Mouse (Mus musculus) C2C12 (cell line): Measurements from ENCODE around the gene Acsf3.

Source experiments
- CEBPB ChIP-seq: IDR thresholded peaks from one replicate; pipeline ENCODE4 v1.6.1; 2011; ENCODE audit warnings: low read depth, mild to moderate bottlenecking, control low read depth, moderate library complexity
- CTCF ChIP-seq: IDR thresholded peaks from one replicate; pipeline ENCODE4 v1.5.1; 2011; ENCODE audit not compliant: control insufficient read depth, insufficient read depth, insufficient read length
- MYOD1 ChIP-seq: IDR thresholded peaks from one replicate; pipeline ENCODE4 v1.6.1; 2011; ENCODE audit warnings: low read depth; ENCODE audit not compliant: control insufficient read depth, insufficient read length
- USF1 ChIP-seq: IDR thresholded peaks from one replicate; pipeline ENCODE4 v1.6.1; 2011; ENCODE audit warnings: low read depth, mild to moderate bottlenecking, control low read depth, moderate library complexity

GRCm38 (mm10) chr8:122779255-122779654 is 4.0 kb downstream of the Acsf3 start:
- no peak for TF ChIP-seq CTCF
- no peak for TF ChIP-seq MYOD1
- TF ChIP-seq USF1 = no peak
- no peak for TF ChIP-seq CEBPB
